Mouse (Mus musculus): ENCODE results near the gene Cep89. TPM values are rescaled to one million over a fixed set of nuclear protein-coding genes. Genes with fewer than 3 reads are reported as not detected.

Cep89 gene
- total RNA-seq, 4 experiments from 2014 or later: 18.7 to 30.1 (median 22.7) TPM

Other genes with a start within 250 kb of the Cep89 start
- 10 to 100 TPM; 12.2 to 29.7 (median 14.9) TPM for gene Slc7a10, start 210.7 kb upstream of the Cep89 start, total RNA-seq (2022)
- 10 to 100 TPM; 21.8 to 24.6 (median 24.3) TPM for gene Lrp3, start 181.5 kb upstream of the Cep89 start, total RNA-seq (2022)
- gene Gpatch1, start 78.6 kb upstream of the Cep89 start, total RNA-seq (2022): 10 to 100 TPM; 17.8 to 22.9 (median 18.9) TPM
- gene Rhpn2, start 62.9 kb upstream of the Cep89 start, total RNA-seq (2022): 1 to 10 TPM; 1.9 to 3.3 (median 2.9) TPM
- 1 to 10 TPM; 6.7 to 9.5 (median 7.8) TPM for gene Faap24, start 199 bp upstream of the Cep89 start, total RNA-seq (2022)
- not detected for gene Slc7a9, start 51.8 kb downstream of the Cep89 start, total RNA-seq (2022)
- gene Tdrd12, start 140.7 kb downstream of the Cep89 start, total RNA-seq (2022): under 1 TPM in 2 of 4 experiments, not detected in 2; 0.16 to 0.63 TPM
- gene Nudt19, start 159.3 kb downstream of the Cep89 start, total RNA-seq (2022): 10 to 100 TPM; 44.2 to 54.7 (median 49.3) TPM
- under 1 TPM; 0.11 to 0.24 (median 0.18) TPM for gene Rgs9bp, start 188.5 kb downstream of the Cep89 start, total RNA-seq (2022)
- 10 to 100 TPM; 26.0 to 39.4 (median 30.5) TPM for gene Ankrd27, start 189.2 kb downstream of the Cep89 start, total RNA-seq (2022)